Mouse (Mus musculus) right cerebral cortex, adult 2 months (tissue): ENCODE results near the gene Tmem145.

Experiments used
- DNase-seq, 2 experiments: peaks; one replicate each; pipeline ENCODE4 v3.0.0; 2021 to 2022; ENCODE audit warnings: low spot score in 2 of 2

Tmem145 gene

GRCm38 (mm10) chr7:25275555-25276298, 30.2 kb upstream of the Tmem145 start:
- no peak for DNase-seq

- no peak for DNase-seq
These were observed 28.5 kb upstream of the Tmem145 start for GRCm38 (mm10) chr7:25277405-25277804.

GRCm38 (mm10) chr7:25277998-25278340, 27.9 kb upstream of the Tmem145 start:
- DNase-seq, result no peak

- DNase-seq, result peak; percentile 82 to 84
These were observed 27.4 kb upstream of the Tmem145 start for GRCm38 (mm10) chr7:25278341-25279075.

GRCm38 (mm10) chr7:25279076-25279860, 26.6 kb upstream of the Tmem145 start:
- DNase-seq, result peak; percentile 90 to 93

- DNase-seq, result peak in 1 of 2 experiments; percentile 50
These were observed 25.8 kb upstream of the Tmem145 start for GRCm38 (mm10) chr7:25279861-25280791.

- DNase-seq, result no peak
These were observed 24.7 kb upstream of the Tmem145 start for GRCm38 (mm10) chr7:25281166-25281733.

- DNase-seq, result peak; percentile 94
These were observed 23.9 kb upstream of the Tmem145 start for GRCm38 (mm10) chr7:25281734-25282601.

- DNase-seq, result peak in 1 of 2 experiments; percentile 35
These were observed 23.1 kb upstream of the Tmem145 start for GRCm38 (mm10) chr7:25282731-25283211.

- no peak for DNase-seq
These were observed 22.3 kb upstream of the Tmem145 start for GRCm38 (mm10) chr7:25283637-25284036.

GRCm38 (mm10) chr7:25284171-25284570, 21.7 kb upstream of the Tmem145 start:
- no peak for DNase-seq

- DNase-seq, result no peak
These were observed 21.1 kb upstream of the Tmem145 start for GRCm38 (mm10) chr7:25284766-25285165.

GRCm38 (mm10) chr7:25285511-25286238, 20.2 kb upstream of the Tmem145 start:
- no peak for DNase-seq

GRCm38 (mm10) chr7:25286989-25287388, 18.9 kb upstream of the Tmem145 start:
- DNase-seq, result no peak

- no peak for DNase-seq
These were observed 17.9 kb upstream of the Tmem145 start for GRCm38 (mm10) chr7:25288011-25288410.

GRCm38 (mm10) chr7:25288721-25289120, 17.2 kb upstream of the Tmem145 start:
- DNase-seq, result no peak

- DNase-seq, result no peak
These were observed 16.0 kb upstream of the Tmem145 start for GRCm38 (mm10) chr7:25289925-25290324.

- no peak for DNase-seq
These were observed 15.4 kb upstream of the Tmem145 start for GRCm38 (mm10) chr7:25290463-25290862.

GRCm38 (mm10) chr7:25290911-25291310, 15.0 kb upstream of the Tmem145 start:
- no peak for DNase-seq
